Mouse (Mus musculus): Measurements from ENCODE around the gene Gpr137c. TPM values are rescaled to one million over a fixed set of nuclear protein-coding genes. Genes with fewer than 3 reads are reported as not detected.

Gpr137c gene
- polyA plus RNA-seq, 1 experiment from 2014 or later = 2.9 TPM

DNA sequence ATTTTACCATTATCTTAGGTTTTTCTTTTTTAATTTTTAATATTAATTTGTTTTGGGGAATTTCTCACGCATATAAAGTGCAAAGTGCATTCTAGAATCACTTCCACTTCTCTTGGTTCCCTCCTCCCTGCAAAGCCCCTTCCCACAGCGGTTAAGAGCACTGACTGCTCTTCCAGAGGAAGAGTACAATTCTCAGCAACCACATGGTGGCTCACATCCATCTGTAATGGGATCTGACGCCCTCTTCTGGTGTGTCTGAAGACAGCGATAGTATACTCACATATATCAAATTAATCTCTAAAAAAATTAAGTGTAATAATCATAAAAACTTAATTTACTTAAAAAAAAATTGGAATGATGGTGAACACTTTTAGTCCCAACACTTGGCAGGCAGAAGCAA is 84.9 kb downstream of the Gpr137c start:
- H3K27me3 ChIP-seq (replicated peaks) = no peaks in the 10 kb centered on the region
- H3K9ac ChIP-seq = no peak overlapping the region
- H3K4me3 ChIP-seq = no peak overlapping the region
- ATAC-seq (ENCODE audit: extremely low read depth, insufficient number of reproducible peaks, low FRiP score, low TSS enrichment) = no peak
- peaks cover 58% of the 10 kb centered on the region for H3K36me3 ChIP-seq
- H3K9me3 ChIP-seq = no peaks in the 10 kb centered on the region
- peaks cover 7% of the 10 kb centered on the region for H3K4me1 ChIP-seq
- no peak overlapping the region for H3K4me2 ChIP-seq
- H3K27ac ChIP-seq (replicated peaks) = no peak overlapping the region
- WGBS = 66% methylated on average over 4 of the region's 4 CpGs

DNA sequence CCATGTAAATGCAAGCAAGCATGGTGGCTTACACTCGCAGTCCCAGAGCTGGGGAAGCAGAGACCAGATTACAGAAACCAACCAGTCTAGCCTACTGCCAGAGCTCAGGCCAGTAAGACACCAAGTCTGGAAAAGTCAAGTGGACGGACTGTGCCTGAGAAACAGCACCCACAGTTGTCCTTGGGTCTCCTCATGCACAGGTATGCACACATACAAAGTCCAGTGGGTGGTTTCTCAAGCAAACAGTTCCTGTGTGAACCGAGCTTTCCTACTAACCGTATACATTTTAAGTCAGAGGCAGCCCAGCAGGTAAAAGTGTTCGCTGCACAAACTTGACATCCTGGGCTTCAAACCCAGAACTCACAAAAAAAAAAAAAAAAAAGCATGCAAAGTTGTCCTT is 86.3 kb downstream of the Gpr137c start:
- Histone ChIP-seq H3K4me3 (no peak overlapping the region), H3K27ac (replicated peaks) (no peak overlapping the region), H3K9ac (no peak overlapping the region), H3K4me2 (no peak overlapping the region), H3K36me3 (peaks cover 44% of the 10 kb centered on the region), H3K4me1 (peaks cover 19% of the 10 kb centered on the region), H3K27me3 (replicated peaks) (no peaks in the 10 kb centered on the region), H3K9me3 (no peaks in the 10 kb centered on the region)
- ATAC-seq (ENCODE audit: extremely low read depth, insufficient number of reproducible peaks, low FRiP score, low TSS enrichment) = no peak
- 89% methylated on average over 5 of the region's 5 CpGs for WGBS

DNA sequence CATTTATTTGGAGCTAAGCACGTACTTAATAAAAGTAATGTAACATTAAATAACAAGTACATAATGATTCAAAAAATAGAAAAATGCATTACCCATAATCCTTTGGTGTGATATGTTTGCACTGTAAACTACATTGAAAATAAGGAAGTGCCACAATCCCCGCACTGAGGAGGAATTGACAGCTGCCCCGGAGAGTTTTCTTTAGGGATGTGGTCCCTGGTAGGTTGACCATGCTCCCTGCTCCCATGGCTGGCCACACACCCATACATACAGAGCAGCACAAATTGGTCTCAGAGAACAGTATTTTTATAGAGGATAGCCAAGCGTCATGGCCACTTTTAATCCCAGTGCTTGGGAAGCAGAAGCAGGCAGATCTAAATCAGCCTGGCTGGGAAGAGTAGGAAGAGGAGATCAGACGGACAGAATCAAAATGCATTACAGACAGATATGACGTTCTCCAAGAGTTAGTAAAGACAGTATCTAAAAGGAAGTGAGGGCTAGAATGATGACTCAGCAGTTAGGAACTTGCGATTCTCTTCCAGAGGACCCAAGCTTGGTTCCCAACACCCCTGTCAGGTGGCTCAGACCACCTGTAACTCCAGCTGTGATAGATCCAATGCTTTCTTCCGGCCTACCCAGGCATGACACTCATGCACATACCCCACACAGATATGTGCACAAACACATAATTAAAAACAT is 88.3 kb downstream of the Gpr137c start:
- H3K27ac ChIP-seq (replicated peaks) = no peak overlapping the region
- H3K36me3 ChIP-seq = peaks cover 25% of the 10 kb centered on the region
- no peak overlapping the region for H3K4me2 ChIP-seq
- peaks cover 19% of the 10 kb centered on the region for H3K4me1 ChIP-seq
- no peak overlapping the region for H3K4me3 ChIP-seq
- H3K9ac ChIP-seq = no peak overlapping the region
- H3K9me3 ChIP-seq = no peaks in the 10 kb centered on the region
- H3K27me3 ChIP-seq (replicated peaks) = no peaks in the 10 kb centered on the region
- WGBS = 77% methylated on average over 8 of the region's 8 CpGs
- no peak for ATAC-seq (ENCODE audit: extremely low read depth, insufficient number of reproducible peaks, low FRiP score, low TSS enrichment)

DNA sequence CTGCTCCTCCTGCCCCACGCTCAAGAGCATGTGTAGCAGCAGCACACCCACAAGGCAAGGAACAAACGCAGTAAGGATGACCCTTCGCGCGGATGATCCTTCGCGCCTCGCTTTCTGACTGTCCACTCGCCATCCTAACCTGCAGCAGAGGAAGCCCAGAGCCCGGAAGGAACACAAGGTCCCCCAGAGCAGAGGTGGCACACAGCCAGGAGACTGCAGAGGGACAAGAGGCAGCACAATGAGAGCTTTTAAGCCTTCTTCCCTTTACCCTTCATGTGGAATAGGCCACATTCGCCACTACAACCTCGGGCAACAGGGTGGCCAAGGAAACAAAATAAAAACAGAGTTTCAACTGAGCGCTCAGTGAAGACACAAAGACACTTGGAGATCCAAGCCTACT is 90.1 kb downstream of the Gpr137c start:
- Histone ChIP-seq H3K9me3 (no peaks in the 10 kb centered on the region), H3K27ac (replicated peaks) (no peak overlapping the region), H3K4me3 (no peak overlapping the region), H3K27me3 (replicated peaks) (no peaks in the 10 kb centered on the region), H3K36me3 (peaks cover 13% of the 10 kb centered on the region), H3K4me1 (peaks cover 29% of the 10 kb centered on the region), H3K9ac (no peak overlapping the region), H3K4me2 (no peak overlapping the region)
- WGBS = 82% methylated on average over 13 of the region's 13 CpGs
- no peak for ATAC-seq (ENCODE audit: extremely low read depth, insufficient number of reproducible peaks, low FRiP score, low TSS enrichment)

DNA sequence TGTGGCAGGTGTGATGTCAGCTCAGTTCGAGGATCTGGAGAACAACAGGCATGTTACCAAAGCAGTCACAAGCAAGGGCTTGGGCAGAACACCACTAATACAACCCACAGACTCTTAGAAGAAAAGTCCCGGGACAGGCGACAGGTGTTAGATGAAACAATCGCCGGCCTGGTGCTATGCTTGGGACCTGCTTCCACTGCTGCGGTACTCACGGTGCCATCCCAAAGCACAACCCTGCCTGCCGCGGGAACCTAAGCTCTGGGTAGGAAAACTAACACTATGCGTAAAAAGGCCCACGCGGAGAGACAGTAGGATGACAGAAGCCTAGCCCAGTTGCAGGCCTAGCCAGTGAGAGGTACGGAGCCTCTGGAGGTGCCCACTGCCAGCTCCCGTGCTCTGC is 90.6 kb downstream of the Gpr137c start:
- no peaks in the 10 kb centered on the region for H3K9me3 ChIP-seq
- H3K9ac ChIP-seq = no peak overlapping the region
- H3K4me2 ChIP-seq = no peak overlapping the region
- peaks cover 8% of the 10 kb centered on the region for H3K36me3 ChIP-seq
- peaks cover 32% of the 10 kb centered on the region for H3K4me1 ChIP-seq
- no peaks in the 10 kb centered on the region for H3K27me3 ChIP-seq (replicated peaks)
- H3K27ac ChIP-seq (replicated peaks) = no peak overlapping the region
- H3K4me3 ChIP-seq = no peak overlapping the region
- WGBS = 82% methylated on average over 14 of the region's 14 CpGs
- no peak for ATAC-seq (ENCODE audit: extremely low read depth, insufficient number of reproducible peaks, low FRiP score, low TSS enrichment)

DNA sequence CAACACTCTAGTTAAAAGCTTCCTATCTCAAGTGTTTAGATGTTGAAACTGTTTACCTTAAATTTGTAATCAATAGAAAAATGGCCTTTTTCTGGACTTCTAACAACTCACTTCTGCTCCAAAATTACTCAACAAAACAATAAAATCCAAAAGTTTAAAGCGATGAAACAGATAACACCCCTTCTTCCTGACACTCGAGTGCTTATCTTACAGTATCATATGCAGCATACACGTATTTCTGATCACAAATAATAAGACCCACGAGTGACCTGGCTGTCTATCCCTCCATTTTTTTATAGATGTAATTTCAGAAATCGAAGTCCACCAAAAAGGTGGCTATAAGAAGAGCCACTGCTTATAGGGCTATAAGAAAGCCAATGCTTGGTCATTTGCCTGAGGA is 97.4 kb downstream of the Gpr137c start:
- WGBS = 49% methylated on average over 5 of the region's 5 CpGs
- ATAC-seq (ENCODE audit: extremely low read depth, insufficient number of reproducible peaks, low FRiP score, low TSS enrichment) = no peak
- H3K27ac ChIP-seq (replicated peaks) = no peak overlapping the region

DNA sequence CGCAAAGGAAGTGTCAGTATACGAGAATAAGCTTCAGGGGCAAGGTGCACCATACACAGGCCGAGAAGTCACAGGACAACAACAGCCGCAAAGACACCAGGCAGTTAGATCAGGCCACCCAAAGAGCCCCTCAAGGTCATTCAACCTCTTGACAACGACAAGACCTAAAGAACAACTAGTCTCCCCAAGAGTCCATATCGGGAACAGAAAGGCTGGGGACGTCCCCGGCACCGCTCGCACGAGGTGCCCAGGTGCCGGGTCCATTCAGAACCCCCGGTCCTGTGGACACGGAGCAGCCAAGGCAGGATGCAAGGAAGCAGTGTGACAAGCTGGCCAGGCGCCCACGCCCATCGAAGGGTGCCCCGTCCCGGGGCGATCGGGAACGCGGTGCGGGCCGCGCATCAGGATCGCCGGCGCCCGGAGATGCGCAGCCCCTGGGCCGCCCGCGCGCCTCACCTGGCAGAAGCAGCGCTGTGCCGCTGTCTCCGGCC is 98.4 kb downstream of the Gpr137c start:
- Histone ChIP-seq H3K4me3 (peak overlapping the region; percentile 97), H3K4me1 (peaks cover 51% of the 10 kb centered on the region), H3K27me3 (replicated peaks) (no peaks in the 10 kb centered on the region), H3K9ac (peak overlapping the region; percentile 97), H3K9me3 (no peaks in the 10 kb centered on the region), H3K36me3 (no peaks in the 10 kb centered on the region), H3K4me2 (peak overlapping the region; percentile 84), H3K27ac (replicated peaks) (peak overlapping the region; percentile 96)
- peak; percentile 69; the same call in 1 of the 2 replicates for ATAC-seq (ENCODE audit: extremely low read depth, insufficient number of reproducible peaks, low FRiP score, low TSS enrichment)
- under 1% methylated on average over 38 of the region's 38 CpGs for WGBS

More for the DNA sequence above, 97.4 kb downstream of the Gpr137c start:
- Histone ChIP-seq H3K36me3 (no peaks in the 10 kb centered on the region), H3K9me3 (no peaks in the 10 kb centered on the region), H3K4me1 (peaks cover 50% of the 10 kb centered on the region), H3K4me2 (peak overlapping the region; percentile 84), H3K9ac (peak overlapping the region; percentile 97), H3K27me3 (replicated peaks) (no peaks in the 10 kb centered on the region), H3K4me3 (peak overlapping the region; percentile 97)

DNA sequence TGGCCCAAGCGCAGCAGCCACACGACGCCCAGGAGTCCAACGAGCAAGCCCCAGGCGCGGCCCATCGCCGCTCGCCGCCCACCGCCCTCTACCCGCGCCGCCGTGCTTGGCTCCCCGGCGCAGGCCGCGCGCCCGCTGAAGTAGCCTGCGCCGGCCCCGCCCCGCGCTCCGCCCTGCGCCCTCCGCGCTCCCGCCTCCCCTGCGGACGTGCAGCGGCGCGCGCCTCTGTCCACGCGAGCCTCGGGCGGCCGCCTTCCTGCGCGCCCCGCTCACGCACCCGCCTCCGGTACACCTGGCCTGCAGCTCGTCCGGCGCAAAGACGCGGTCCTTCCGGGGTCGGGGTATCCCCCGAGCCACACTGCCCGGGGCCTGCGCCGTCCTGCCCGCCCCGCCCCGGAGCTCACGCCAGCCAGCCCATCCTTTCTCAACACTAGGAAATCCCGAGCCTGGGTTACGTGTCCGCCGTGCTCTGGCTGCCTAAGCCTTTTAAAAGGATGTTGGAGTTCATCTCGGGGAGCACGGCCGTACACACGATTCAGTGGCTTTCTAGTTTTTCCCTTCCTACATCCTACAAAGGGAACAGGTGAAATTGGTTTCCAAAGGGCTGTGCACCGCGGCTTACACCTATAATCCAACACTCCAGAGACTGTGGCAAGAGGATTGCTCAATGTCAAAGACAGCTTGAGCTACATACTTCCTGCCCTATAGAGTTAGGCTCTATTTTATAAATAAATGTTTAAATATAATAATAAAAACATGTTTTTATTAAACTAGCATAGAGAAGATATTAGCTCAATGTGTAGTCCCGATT is 99.1 kb downstream of the Gpr137c start, which contains the start of gene Ero1l:
Gene Ero1l, minus strand, starts transcription at position 346 of the 811 bp plus-strand sequence.
- H3K9ac ChIP-seq = peak within 1 kb of the TSS; percentile 97
- peaks cover 51% of the 10 kb centered on the region for H3K4me1 ChIP-seq
- peak within 1 kb of the TSS; percentile 97 for H3K4me3 ChIP-seq
- WGBS = 2% methylated on average over 63 of the region's 74 CpGs
- H3K36me3 ChIP-seq = no peaks in the 10 kb centered on the region
- no peaks in the 10 kb centered on the region for H3K9me3 ChIP-seq
- peak within 1 kb of the TSS; percentile 84 for H3K4me2 ChIP-seq
- H3K27ac ChIP-seq (replicated peaks) = peak within 1 kb of the TSS; percentile 96
- peak; percentile 87 for ATAC-seq (ENCODE audit: extremely low read depth, insufficient number of reproducible peaks, low FRiP score, low TSS enrichment)
- no peaks in the 10 kb centered on the region for H3K27me3 ChIP-seq (replicated peaks)

DNA sequence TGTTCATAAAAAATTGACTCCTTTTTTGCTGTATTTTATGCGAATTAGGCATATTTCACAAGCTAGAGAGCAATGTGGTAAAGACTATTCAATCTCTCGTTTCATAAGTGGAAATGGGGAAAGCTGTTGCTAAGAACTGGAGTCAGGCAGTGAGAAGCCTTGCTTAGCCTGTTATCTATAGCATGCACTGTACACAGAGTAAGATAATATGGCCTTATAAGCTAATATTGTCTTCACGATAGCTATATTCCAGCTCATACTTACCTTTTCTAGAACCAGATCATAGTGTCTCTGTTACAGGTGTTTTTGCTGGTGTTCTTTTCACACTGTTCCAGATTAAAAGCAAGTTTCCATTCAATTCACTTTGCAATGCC is 99.7 kb downstream of the Gpr137c start:
- Histone ChIP-seq H3K27ac (replicated peaks) (peak overlapping the region; percentile 96; the same call in 1 of the 2 replicates), H3K9me3 (no peaks in the 10 kb centered on the region), H3K36me3 (no peaks in the 10 kb centered on the region), H3K4me1 (peaks cover 46% of the 10 kb centered on the region), H3K4me2 (peak overlapping the region; percentile 84), H3K4me3 (peak overlapping the region; percentile 97), H3K27me3 (replicated peaks) (no peaks in the 10 kb centered on the region), H3K9ac (peak overlapping the region; percentile 97)
- no peak for ATAC-seq (ENCODE audit: extremely low read depth, insufficient number of reproducible peaks, low FRiP score, low TSS enrichment)
- WGBS = 54% methylated on average over 3 of the region's 3 CpGs

DNA sequence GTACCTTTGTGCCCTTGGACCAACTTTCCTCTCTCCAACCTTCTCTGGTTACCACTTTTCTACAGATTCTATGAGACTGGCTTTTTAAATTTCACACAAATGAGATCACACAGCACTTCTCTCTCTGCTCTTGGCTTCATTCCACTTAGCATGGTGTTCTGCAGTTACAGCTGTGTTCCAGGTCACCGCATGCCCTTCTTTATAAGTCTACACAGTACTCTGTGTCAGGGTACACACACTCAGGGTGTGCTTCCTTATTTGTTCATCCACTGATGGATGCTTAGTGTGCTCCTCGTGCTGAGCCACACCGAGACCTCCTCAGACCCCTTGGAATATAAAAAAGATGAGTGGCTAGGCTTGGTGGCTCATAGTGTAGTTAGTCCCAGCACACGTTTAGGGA is 100.6 kb downstream of the Gpr137c start:
- Histone ChIP-seq H3K27me3 (replicated peaks) (no peaks in the 10 kb centered on the region), H3K4me2 (no peak overlapping the region), H3K4me3 (no peak overlapping the region), H3K4me1 (peaks cover 38% of the 10 kb centered on the region), H3K27ac (replicated peaks) (no peak overlapping the region), H3K9me3 (no peaks in the 10 kb centered on the region), H3K9ac (no peak overlapping the region), H3K36me3 (no peaks in the 10 kb centered on the region)
- 80% methylated on average over 4 of the region's 4 CpGs for WGBS
- no peak for ATAC-seq (ENCODE audit: extremely low read depth, insufficient number of reproducible peaks, low FRiP score, low TSS enrichment)

DNA sequence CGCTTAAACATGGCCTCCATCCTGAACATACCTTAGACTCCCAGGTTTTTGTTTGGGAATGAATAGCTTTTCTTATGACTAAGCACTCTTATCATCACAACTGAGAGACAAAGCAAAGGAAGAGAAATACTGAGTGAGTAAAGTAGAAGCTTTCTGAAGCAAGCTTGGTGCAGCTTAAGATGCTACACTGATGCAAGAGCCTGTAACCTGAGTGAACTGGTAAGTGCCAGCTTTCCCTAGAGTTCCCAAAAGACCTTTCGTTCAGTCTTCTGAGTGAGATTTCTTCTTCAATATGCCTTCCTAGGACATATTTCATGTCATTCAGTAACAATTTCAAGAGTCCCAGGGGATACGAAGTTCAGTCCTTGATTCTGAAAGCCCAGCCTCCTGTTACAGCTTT is 101.5 kb downstream of the Gpr137c start:
- Histone ChIP-seq H3K9ac (no peak overlapping the region), H3K4me3 (no peak overlapping the region), H3K4me1 (peaks cover 28% of the 10 kb centered on the region), H3K27me3 (replicated peaks) (no peaks in the 10 kb centered on the region), H3K4me2 (no peak overlapping the region), H3K27ac (replicated peaks) (no peak overlapping the region), H3K36me3 (no peaks in the 10 kb centered on the region), H3K9me3 (no peaks in the 10 kb centered on the region)
- WGBS = 77% methylated on average over 3 of the region's 3 CpGs
- no peak for ATAC-seq (ENCODE audit: extremely low read depth, insufficient number of reproducible peaks, low FRiP score, low TSS enrichment)
